Mouse (Mus musculus) fat pad, adult 2 months (tissue): ENCODE data around the gene Plce1.

ENCODE experiments used
- DNase-seq: peaks from one replicate; pipeline ENCODE4 v3.0.0-alpha.2; 2011; ENCODE audit warnings: low read depth, low spot score; ENCODE audit errors: extremely low read depth

Plce1 gene

DNA sequence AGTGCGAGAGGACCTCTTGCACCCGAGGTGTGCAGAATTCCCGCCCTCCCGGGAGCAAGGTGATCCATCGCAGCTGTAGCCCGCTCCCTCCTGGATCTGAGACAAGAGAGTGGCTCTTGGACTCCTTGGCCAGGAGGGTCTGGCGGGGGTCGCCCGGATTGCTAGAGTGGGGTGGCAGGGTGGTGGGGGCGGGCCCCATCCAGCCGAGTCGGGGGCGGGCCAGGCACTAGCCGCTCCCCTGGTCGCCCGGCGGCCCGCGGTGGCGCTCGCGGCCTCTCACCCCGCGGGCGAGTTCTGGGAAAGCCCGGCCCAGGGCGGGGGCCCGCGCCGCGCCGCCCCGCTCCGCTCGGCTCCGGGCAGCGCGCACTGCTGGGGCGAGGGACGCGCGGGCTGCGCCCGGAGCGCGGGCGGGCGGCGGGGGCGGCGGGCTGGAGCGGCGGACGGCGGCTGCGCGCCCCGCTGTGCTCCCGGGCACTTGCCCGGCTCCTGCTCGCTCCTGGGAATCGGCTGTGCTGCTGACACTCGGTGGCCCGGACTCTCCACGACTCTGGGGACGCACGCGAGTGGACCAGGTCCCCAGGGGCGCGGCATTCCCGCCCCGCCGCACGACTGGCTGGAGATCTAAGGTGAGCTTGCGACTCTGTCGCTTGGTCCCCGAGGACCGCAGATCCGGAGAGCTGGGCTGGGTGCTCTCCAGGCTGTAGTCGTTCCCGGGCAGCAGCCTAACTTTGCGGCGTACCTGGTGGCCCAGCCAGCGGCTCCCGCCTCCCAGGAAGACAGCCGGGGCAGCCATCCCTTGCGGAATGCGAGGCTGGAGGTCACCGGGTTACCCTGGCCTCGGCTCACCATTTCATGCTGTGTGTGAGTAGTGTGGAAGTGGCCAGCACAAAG, at the start of gene Plce1:
Gene Plce1, plus strand, starts transcription at position 379 of the 891 bp plus-strand sequence.
- DNase-seq, result no peak

GRCm38 (mm10) chr19:38431326-38431725, 49.6 kb upstream of the Plce1 start:
- DNase-seq, result no peak

DNA sequence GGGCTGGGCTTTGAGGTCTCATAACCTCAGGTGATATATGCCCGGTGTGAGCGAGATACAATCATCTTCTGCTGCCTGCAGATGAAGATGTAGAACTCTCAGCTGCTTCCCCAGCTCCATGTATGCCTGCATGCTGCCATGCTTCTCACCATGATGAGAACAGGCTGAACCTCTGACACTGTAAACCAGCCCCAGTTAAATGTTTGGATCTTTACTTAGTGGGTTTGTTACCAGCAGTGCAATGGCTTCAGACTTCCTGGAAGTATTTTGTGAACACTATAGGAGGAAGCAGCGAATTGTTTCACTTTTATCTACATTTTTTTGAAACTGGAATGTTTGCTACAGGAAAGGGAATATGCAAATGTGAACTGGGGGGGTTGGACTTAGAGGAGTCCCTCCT, 48.9 kb upstream of the Plce1 start:
- DNase-seq, result no peak

DNA sequence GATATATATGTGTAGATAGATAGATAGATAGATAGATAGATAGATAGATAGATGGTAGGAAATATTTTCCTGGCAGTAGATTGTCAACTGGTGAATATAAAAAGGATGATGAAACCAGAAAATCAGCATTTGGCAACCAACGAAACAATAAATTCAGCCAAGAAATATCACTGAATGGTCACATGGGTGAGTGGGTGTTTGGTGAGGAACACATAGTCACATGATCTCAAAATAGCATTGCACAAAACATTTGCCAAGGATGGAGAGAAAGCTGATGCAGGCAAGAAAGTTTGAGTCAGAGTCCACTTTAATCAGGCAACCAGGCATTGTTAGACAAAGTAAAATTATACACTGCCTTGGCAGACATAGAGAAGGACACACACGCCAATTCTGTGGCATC, 47.5 kb upstream of the Plce1 start:
- no peak for DNase-seq

GRCm38 (mm10) chr19:38435221-38435620, 45.7 kb upstream of the Plce1 start:
- no peak for DNase-seq

GRCm38 (mm10) chr19:38441860-38442259, 39.0 kb upstream of the Plce1 start:
- DNase-seq, result no peak

DNA sequence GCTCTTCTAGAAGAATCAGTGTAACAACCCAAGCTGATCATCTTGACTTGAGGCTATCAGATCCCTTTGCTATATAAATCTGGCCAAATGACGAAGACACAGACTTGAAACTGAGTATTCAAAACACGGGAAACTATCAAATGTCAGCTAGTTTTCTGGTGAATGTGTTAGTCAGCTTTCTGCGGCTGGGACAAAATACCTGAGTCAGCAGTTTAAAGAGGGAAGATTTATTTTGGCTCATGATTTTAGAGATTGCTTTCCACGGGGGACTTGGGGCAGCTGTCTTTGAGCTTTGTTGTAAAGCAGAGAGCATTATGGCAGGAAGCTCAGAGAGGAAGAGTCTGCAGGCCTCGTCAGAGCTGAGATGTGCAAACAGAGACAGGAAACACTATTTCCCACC, 35.2 kb upstream of the Plce1 start:
- DNase-seq, result no peak

DNA sequence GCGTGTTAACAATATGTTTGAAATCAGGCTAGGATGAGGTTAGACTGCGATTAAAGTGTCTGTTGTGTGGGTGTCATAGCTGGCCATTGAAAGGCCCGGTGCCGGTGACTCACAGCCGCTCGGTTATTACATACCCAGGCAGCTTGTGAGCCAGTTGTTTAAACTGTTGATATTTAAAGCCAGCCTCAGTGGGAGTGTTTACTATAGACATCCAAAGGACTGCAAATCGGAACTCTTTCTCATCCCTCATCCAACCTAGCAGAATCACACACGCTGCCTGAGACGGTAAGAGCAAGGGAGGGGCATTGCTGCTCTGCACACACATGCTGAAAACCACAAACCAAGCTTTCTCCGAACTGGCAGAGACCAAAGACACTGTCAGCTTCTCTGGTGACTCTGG, 25.7 kb upstream of the Plce1 start:
- no peak for DNase-seq

GRCm38 (mm10) chr19:38458996-38459395, 21.9 kb upstream of the Plce1 start:
- no peak for DNase-seq

GRCm38 (mm10) chr19:38460696-38461095, 20.2 kb upstream of the Plce1 start:
- DNase-seq, result no peak

- DNase-seq, result no peak
Observed at GRCm38 (mm10) chr19:38470257-38470893, 10.5 kb upstream of the Plce1 start.

DNA sequence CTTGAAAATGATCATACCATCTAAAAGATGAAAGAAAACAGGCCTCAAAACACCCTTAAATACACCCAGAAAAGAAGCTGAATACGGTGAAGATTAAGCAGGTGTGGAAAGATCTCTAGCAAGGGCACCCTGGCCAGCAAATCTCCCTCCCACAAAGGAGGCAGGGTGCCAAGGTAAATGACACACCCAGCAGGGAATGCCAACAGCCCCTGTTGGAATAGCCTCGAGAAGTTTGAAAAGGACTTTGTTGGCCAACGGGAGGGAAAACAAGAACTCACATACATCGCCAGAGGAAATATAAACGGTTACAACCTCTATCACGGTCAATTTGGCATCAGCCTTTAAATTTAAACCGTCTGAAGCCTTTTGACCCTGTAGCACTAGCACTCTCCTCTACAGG, 5.5 kb upstream of the Plce1 start:
- no peak for DNase-seq

- DNase-seq, result no peak
Observed at GRCm38 (mm10) chr19:38478286-38478685, 2.6 kb upstream of the Plce1 start.

DNA sequence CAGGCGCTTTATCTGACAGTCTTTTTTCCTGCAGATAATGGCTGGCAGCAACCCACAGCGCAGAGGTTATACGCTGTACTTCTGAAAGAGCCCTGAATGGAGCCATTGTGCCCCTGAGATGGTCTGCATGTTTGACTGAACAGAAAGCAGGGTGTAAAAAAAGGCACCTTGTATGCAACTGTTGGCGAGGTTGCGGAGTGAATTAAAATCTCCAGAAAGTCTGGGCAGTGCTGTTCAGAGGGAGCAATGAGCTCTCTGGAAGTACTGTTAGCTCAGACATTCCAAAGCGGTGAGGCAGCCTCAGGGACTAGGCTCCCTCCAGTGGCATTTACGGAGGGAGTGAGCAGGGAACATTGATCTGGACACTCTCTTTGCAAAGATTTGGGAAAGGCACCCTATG, 2.0 kb upstream of the Plce1 start:
- DNase-seq, result no peak

- DNase-seq, result no peak
Observed at GRCm38 (mm10) chr19:38479473-38479872, 1.4 kb upstream of the Plce1 start.

DNA sequence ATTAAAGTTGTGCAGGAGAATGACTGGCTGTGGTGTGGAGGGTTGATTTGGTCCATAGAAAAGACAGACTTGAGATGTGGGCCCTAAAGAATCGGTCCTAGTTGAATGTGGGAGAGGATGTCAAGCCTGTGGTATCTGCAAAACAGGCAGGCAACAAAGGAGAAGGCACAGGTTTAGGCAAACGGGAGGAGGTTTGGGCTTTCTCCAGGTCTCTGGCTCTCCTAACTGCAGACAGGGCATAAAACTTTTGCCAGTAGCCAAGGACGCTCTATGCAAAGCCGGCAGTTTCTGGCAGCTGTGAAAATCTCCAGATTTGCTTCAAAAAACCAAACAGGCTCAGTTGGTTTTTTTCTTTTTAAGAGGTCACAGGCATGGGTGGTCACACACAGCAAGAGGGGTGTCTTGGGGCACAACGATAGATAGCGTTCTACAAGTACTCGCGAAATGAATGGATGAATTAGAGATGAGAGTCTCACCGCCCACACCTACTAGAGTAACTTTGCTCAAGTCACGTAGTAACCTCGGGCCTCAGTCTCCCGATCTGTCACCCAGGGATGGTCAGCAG, 671 bp upstream of the Plce1 start:
- no peak for DNase-seq

GRCm38 (mm10) chr19:38481906-38482305, 997 bp downstream of the Plce1 start:
- no peak for DNase-seq

DNA sequence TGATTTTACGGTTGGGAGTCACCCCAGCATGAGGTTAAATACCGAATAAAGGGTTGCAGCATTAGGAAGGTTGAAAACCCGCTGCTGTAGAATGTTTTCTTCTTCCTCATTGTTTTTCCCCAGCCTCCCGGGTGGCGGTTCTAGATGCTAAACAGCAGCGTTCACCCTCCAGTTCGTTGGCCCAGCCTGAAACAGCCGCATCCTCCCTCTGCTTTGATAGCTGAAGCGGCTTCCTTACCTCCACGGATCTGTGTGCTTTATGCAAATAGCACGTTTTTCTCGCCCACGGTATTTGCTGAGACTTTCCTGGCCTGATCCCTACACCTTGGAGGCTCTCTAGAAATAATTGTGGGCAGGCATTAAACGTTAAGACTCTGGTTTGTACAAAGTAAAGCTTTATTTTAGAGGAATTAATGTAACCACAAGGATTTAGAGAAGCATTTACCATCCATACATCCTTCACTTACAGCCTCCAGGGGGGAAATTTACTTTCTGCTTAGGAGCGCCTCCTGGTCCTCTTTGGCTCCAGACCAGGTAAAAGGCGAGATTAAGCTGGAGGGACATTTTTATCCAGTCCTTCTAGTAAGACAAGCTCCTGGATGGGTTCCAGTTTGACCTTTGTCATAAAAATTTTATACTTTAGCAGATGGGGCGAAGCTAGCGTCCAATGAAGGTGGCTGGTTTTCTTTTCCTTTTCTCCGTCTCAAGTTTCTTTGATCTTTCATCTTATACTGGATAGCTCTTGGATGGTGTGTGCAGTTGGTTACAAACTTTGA, 1.7 kb downstream of the Plce1 start:
- DNase-seq, result no peak

DNA sequence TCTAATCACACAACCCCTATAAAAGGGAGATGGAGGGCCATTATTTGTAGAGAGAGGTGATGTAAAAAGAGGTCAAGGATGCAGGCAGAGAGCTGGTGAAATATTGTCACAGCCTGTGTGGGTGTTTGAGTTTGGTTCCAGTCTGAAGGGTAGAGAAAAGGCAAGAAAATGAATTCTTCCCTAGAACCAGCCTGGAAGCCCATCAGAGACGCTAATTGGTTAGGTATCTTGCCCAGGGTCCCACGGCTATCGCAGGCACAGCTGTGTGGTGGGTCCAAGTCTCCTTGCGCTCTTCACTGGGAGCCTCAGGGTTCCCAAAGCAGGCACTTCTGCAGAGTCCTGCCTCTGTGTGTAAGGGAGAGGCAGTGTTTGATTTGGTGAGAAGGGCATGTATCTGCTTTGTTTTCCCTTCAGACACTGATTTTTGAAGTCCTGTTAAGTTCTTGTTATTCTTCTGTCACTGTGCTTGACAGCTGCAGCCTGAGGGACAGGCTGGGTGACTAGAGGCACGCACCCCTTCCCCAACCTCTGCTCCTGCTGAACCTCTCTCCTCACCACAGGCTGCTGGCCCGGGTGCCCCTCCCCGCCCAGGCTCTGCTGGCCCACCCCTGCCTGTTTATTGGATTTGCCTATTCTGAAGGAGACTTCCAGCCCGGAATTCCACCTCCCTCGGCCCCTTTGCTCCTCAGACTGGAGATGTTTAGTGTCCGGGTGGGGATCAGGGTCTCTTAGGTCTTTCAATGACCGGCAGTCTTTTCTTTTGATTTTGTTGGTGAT, 5.1 kb downstream of the Plce1 start:
- DNase-seq, result no peak

GRCm38 (mm10) chr19:38487501-38487900, 6.6 kb downstream of the Plce1 start:
- DNase-seq, result no peak
